Mouse (Mus musculus) CD4-positive, CD25-positive, alpha-beta regulatory T cell (primary cell): Measurements from ENCODE around the gene Gm21518. TPM values are rescaled to one million over a fixed set of nuclear protein-coding genes. Genes with fewer than 3 reads are reported as not detected.

Experiments
- polyA plus RNA-seq: library from polyadenylated mRNA; unstranded; fragments of 100-300 nt; shearing (Covaris generic); gene quantifications from one replicate; pipeline ENCODE4 v1.2.1, GENCODE M21; 2017

The Gm21518 gene
- polyA plus RNA-seq = not detected

DNA sequence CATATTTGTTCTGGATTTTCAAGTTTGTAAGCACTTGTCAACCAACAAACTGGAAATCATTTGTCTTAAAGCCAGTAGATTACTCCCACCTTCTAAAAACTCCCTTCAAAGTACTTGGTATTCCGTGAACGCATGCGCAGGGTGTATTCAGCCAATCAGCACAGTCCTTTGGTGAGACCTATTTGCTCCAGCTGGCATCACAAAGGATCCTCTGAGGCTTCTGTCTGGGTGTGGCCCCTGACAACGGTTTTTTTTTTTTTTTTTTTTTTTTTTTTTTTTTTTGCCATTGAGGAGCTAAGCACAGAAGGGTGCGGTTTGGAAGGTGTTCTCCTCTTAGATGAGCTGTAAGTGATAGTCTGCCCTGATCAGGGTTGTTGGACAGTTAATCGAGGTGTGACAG lies at the start of gene Gm21518:
Gene Gm21518 (plus strand): TSS at position 301 of the 400 bp plus-strand sequence.

